Mouse (Mus musculus) heart, postnatal 0 days (tissue): ENCODE measurements around the gene Plch1. TPM values are rescaled to one million over a fixed set of nuclear protein-coding genes. Genes with fewer than 3 reads are reported as not detected.
A peak's percentile ranks its signal among the peaks of the same experiment; 100 is the strongest.

Experiments
- ATAC-seq: fragments of 200-750 bp; cut with Nextera tagmentation; 2 replicates; pipeline ENCODE4 v1.8.0; 2017; ENCODE audit warnings: low read depth, moderate number of reproducible peaks, moderate library complexity; ENCODE audit not compliant: insufficient read depth
- DNase-seq: peaks from one replicate; pipeline ENCODE4 v3.0.0-alpha.2; 2016; ENCODE audit warnings: low spot score
- H3K27ac ChIP-seq: fragments of 300-500 bp; sonication (generic); 2 replicates; pipeline ENCODE4 v1.5.1; 2014; ENCODE audit warnings: low read depth, mild to moderate bottlenecking
- H3K27me3 ChIP-seq: fragments of 300-500 bp; sonication (generic); 2 replicates; pipeline ENCODE4 v1.6.1; 2014; ENCODE audit warnings: low read length, mixed read lengths; ENCODE audit not compliant: control insufficient read depth, insufficient read depth
- H3K36me3 ChIP-seq: fragments of 300-500 bp; sonication (generic); replicated peaks from 2 replicates; pipeline ENCODE4 v1.6.1; 2014; ENCODE audit warnings: low read length, mixed read lengths; ENCODE audit not compliant: control insufficient read depth, insufficient read depth
- H3K4me1 ChIP-seq: fragments of 300-500 bp; sonication (generic); 2 replicates; pipeline ENCODE4 v1.6.1; 2014; ENCODE audit warnings: antibody characterized with exemption; ENCODE audit not compliant: control insufficient read depth, insufficient read depth
- H3K4me2 ChIP-seq: fragments of 300-500 bp; sonication (generic); 2 replicates; pipeline ENCODE4 v1.6.1; 2014; ENCODE audit warnings: low read depth, mild to moderate bottlenecking, low read length, moderate library complexity
- H3K4me3 ChIP-seq: fragments of 300-500 bp; sonication (generic); 2 replicates; pipeline ENCODE4 v1.5.1; 2014; ENCODE audit warnings: low read depth, low read length
- H3K9ac ChIP-seq: fragments of 300-500 bp; sonication (generic); replicated peaks from 2 replicates; pipeline ENCODE4 v1.6.1; 2014; ENCODE audit warnings: low read depth, low read length, mixed read lengths
- H3K9me3 ChIP-seq: fragments of 300-500 bp; sonication (generic); replicated peaks from 2 replicates; pipeline ENCODE4 v1.6.1; 2016; ENCODE audit warnings: low read length; ENCODE audit not compliant: control insufficient read depth
- CTCF ChIP-seq: IDR thresholded peaks from 2 replicates; pipeline ENCODE4 v1.5.1; 2016; ENCODE audit warnings: antibody characterized with exemption, control low read depth, low read depth
- EP300 ChIP-seq: IDR thresholded peaks from 2 replicates; pipeline ENCODE4 v1.6.1; 2016; ENCODE audit warnings: antibody characterized with exemption, low read depth
- WGBS: fragments of 180-500 bp; shearing (Covaris S2); extraction: QIAGEN DNeasy Blood & Tissue Kit; methylation state at CpG from one replicate; pipeline ENCODE4 v1.1.7; 2014; 5-methylcytosine and 5-hydroxymethylcytosine counted together
- polyA plus RNA-seq: library from polyadenylated mRNA; unstranded; fragments of >200 nt; fragmentation: Nextera tagmentation; extraction: Ambion mirVana; gene quantifications from 2 replicates; pipeline ENCODE4 v1.2.1, GENCODE M21; 2015
- total RNA-seq: library from RNA; depleted of rRNA; stranded (reverse); fragments of >200 nt; gene quantifications from 2 replicates; pipeline ENCODE4 v1.2.3, GENCODE M21; 2014; ENCODE audit warnings: low replicate concordance; rRNA removed

Plch1 gene
- total RNA-seq = not detected in 2 replicates
- polyA plus RNA-seq = 0.07 and 0.14 TPM in 2 replicates

DNA sequence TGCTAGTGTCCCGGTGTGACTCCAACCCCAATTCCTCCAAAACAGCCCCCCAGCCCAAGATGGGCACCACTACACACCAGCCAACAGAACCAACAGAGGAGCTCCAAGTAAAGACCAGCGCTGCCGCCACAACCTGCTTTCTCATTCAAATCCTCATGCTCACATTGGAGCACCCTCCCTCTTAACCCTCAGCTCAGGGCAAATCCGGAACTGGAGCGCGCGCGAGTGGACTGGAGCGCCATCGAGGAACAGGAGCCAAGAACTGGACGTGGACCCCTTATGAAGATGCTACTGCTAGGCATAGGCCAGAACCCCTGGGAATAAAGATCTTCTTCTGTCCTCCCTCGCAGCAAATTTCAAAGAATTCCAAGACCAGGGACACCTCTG, at the start of gene Plch1:
TSS of gene Plch1 (minus strand) at position 164 of the 387 bp plus-strand sequence.
- DNase-seq (peak; percentile 48), ATAC-seq (peak; percentile 72)
- Histone ChIP-seq H3K27ac (no peak within 1 kb of the TSS), H3K27me3 (no peaks in the 10 kb centered on the region), H3K9me3 (no peaks in the 10 kb centered on the region), H3K9ac (peak within 1 kb of the TSS; percentile 5; the same call in 1 of the 2 replicates), H3K4me3 (peak within 1 kb of the TSS; percentile 59), H3K4me1 (peaks cover 9% of the 10 kb centered on the region; the same call in 1 of the 2 replicates), H3K4me2 (peak within 1 kb of the TSS; percentile 98), H3K36me3 (no peaks in the 10 kb centered on the region)
- WGBS = under 1% methylated on average over 12 of the region's 12 CpGs
- TF ChIP-seq EP300 = no peak
- TF ChIP-seq CTCF = no peak

DNA sequence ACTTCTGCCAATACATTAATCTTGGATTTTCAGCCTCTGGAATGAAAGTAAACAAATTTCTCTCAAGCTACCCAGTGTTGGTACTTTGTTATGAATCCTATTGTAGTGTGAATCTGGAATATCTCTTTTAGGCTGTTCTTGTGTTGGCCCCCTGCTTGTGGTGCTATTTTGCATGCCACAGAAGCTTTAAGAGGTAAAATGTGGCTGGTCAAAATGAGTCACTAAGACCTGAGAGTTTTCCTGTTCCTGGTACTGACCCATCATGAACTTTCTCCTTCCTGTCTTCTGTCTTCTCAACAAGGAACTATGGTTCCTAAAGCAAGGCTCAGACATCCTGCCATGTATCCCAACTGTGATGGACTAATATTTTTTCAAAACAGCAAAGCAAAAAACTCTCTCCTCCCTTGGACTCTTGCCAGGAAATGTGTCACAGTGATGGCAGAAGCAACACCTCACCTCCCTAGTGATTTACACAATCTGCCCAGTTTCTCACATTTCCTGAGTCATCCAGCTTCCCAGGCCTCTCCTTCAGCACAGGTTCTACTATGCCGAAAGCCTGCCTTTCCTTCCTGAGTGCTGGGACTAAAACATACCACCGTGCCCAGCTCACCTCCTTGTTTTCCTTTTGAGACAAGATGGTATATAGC, 42.1 kb upstream of the Plch1 start:
- no peak for DNase-seq
- Histone ChIP-seq H3K9ac (no peak overlapping the region), H3K4me2 (no peak overlapping the region), H3K9me3 (no peaks in the 10 kb centered on the region), H3K27me3 (no peaks in the 10 kb centered on the region), H3K4me1 (no peaks in the 10 kb centered on the region), H3K36me3 (peaks cover 26% of the 10 kb centered on the region), H3K27ac (no peak overlapping the region), H3K4me3 (no peak overlapping the region)
- TF ChIP-seq EP300 (no peak), CTCF (no peak)
- 57% methylated on average over 2 of the region's 2 CpGs for WGBS
- ATAC-seq = no peak

- no peak overlapping the region for H3K9ac ChIP-seq
- no peak overlapping the region for H3K4me2 ChIP-seq
Measured at GRCm38 (mm10) chr3:63938928-63939327, 39.7 kb upstream of the Plch1 start.

GRCm38 (mm10) chr3:63928878-63929859, 29.9 kb upstream of the Plch1 start, which contains the start of gene E130311K13Rik:
Gene E130311K13Rik (minus strand): TSS chr3:63929472.
- H3K9me3 ChIP-seq = no peaks in the 10 kb centered on the region
- peak within 1 kb of the TSS; percentile 69 for H3K4me3 ChIP-seq
- H3K27ac ChIP-seq = peak within 1 kb of the TSS; percentile 90
- ATAC-seq (peak; percentile 96), DNase-seq (peak; percentile 84)
- H3K4me1 ChIP-seq = no peaks in the 10 kb centered on the region
- WGBS = 4% methylated on average over 48 of the region's 48 CpGs
- peak within 1 kb of the TSS; percentile 78 for H3K9ac ChIP-seq
- H3K36me3 ChIP-seq = no peaks in the 10 kb centered on the region
- H3K4me2 ChIP-seq = peak within 1 kb of the TSS; percentile 66
- no peaks in the 10 kb centered on the region for H3K27me3 ChIP-seq
- TF ChIP-seq CTCF = peak; percentile 76
- no peak for TF ChIP-seq EP300

More at GRCm38 (mm10) chr3:63938928-63939327, 39.7 kb upstream of the Plch1 start:
- ATAC-seq (no peak), DNase-seq (no peak)
- H3K36me3 ChIP-seq = peaks cover 14% of the 10 kb centered on the region
- no peak for TF ChIP-seq CTCF
- no peak for TF ChIP-seq EP300
- no peaks in the 10 kb centered on the region for H3K9me3 ChIP-seq
- no peaks in the 10 kb centered on the region for H3K27me3 ChIP-seq
- no peaks in the 10 kb centered on the region for H3K4me1 ChIP-seq
- H3K27ac ChIP-seq = no peak overlapping the region
- no peak overlapping the region for H3K4me3 ChIP-seq
- 82% methylated on average over 2 of the region's 2 CpGs for WGBS

- TF ChIP-seq EP300 = no peak
- TF ChIP-seq CTCF = peak; percentile 45
- no peak for DNase-seq
- WGBS = 54% methylated on average over 3 of the region's 3 CpGs
Measured at GRCm38 (mm10) chr3:63919634-63920033, 20.4 kb upstream of the Plch1 start.

More at GRCm38 (mm10) chr3:63919634-63920033, 20.4 kb upstream of the Plch1 start:
- ATAC-seq = no peak
- Histone ChIP-seq H3K9ac (no peak overlapping the region), H3K9me3 (no peaks in the 10 kb centered on the region), H3K4me3 (no peak overlapping the region), H3K27me3 (no peaks in the 10 kb centered on the region), H3K27ac (no peak overlapping the region), H3K36me3 (peaks cover 22% of the 10 kb centered on the region; the same call in 1 of the 2 replicates), H3K4me2 (no peak overlapping the region), H3K4me1 (no peaks in the 10 kb centered on the region)
